Mouse (Mus musculus): ENCODE data around the gene Hmg20b. TPM values are rescaled to one million over a fixed set of nuclear protein-coding genes. Genes with fewer than 3 reads are reported as not detected.

The Hmg20b gene
- total RNA-seq, 2 experiments from 2014 or later: 27.6 to 35.0 TPM

GRCm38 (mm10) chr10:81304597-81305238 is 45.6 kb downstream of the Hmg20b start:
- peak in 1 of 2 experiments; percentile 51 for DNase-seq

GRCm38 (mm10) chr10:81303761-81304160 is 46.5 kb downstream of the Hmg20b start:
- DNase-seq: no peak

DNA sequence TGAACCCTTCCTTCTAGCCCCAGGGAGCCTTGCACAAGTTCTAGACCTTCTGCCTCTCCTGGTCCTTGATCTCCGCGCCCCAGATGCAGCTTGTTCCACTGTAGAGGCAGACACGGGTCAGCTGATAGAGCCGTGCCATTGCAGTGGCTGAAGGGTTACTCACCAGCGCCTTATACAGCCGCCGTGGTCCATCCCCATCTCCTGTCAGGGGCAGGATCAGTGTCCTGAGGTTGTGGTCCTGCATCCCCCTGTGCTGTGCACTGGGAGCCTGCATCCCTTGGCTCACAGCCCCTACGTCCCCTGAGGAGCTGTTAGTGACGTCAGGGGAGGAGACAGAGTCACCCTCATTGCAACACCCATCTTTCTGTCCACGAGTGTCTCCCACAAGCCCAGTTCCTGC is 47.0 kb downstream of the Hmg20b start:
- no peak for DNase-seq

DNA sequence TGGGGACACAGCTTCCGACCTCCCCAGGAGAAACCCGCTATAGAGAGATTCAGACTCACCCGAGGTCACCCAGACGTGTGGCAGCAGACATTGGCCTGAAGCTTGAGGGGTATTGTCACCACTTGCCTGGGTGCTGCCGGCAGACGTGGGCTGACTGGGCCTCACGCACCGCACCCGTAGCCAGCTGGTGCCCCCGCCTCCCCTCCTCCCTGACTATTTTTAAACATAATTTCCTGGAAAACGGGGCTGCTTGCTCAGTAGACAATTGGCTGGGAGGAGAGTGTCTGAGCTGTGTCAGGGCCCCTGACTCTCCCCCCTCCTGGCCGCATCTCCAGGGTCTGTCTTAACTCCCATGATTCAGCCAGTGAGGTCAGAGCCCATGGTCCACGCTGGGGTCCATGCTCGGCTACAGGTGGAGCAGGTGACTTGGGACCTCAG is 47.5 kb downstream of the Hmg20b start:
- no peak for DNase-seq

- DNase-seq: no peak
Measured at GRCm38 (mm10) chr10:81302288-81302687, 48.0 kb downstream of the Hmg20b start.

DNA sequence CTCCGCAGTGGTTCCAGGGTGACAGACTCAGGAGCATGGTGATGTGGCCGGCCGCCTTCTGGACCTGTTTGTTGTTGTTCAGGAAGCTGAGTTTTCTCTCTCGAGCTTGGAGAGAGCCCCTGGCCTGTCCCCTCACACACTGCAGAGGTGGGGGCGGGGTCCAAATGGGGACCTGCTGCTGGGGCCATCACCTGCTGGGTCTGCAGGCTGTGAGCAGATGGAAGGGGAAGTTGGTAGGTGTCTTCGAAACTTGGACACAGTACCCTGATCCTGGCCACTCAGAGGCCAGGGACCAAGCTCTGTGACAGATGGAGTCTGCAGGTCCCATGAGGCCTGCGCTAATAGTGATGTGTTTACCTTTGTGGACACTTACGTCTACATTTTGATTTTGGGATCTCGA is 49.0 kb downstream of the Hmg20b start:
- DNase-seq: no peak

- no peak for DNase-seq
Measured at GRCm38 (mm10) chr10:81300352-81300907, 49.9 kb downstream of the Hmg20b start.

DNA sequence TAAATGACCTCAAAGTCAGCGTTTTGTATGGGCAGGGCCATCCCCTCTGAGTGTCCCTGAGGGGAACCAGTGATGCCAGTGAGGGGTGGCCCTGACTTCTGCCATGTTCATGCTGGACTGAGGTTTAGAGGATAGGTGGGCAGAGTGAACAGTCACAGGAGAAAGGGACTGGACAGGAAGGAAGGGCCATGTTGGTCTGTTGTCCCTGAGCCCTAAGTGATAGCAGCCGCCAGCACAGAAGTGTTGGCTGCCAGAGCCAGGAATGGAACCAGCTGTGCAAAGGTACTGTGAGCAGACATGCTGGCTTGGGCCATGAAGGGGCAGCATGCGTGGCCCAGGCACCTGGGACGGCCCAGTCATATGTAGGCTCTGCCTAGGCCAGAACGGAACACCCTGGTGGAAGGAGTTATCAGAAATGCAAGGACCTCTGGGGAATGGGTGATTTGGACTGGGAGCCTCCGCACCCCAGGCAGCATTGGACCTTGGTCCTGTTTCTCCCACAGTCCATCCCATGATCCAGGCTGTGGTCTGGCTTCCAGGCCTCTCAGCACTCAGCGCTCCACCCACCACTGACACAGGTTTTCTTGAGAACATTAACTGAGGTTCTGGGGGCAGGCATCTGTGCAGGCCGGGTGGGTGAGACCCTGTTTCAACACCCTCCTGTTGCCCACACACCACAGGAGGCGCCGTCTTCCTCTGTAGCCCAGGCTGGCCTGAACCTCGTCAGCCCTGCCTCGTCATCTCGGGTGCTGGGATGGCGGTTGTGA is 50.5 kb downstream of the Hmg20b start:
- no peak for DNase-seq

- no peak for DNase-seq
Measured at GRCm38 (mm10) chr10:81298369-81299100, 51.7 kb downstream of the Hmg20b start.

DNA sequence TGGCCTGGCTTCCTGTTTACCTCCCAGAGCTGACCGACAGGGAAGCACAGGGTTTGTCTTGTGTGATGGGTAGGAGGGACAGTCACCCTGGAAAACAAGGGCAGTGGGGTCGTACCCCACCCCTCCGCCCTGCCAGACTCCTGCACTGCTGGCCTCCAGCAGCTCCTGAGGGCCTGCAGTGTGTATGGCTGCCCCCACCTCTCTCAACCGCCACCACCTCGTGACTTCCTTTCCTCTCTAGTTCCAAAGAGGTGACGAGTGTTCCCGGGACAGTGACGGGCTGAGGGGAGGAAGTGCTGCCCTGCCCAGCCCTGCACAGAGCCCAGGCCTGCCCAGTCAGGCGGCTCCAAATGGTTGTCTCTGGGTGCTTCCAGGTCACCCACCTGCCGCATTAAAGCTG is 52.4 kb downstream of the Hmg20b start:
- DNase-seq: no peak

GRCm38 (mm10) chr10:81297246-81297645 is 53.0 kb downstream of the Hmg20b start:
- no peak for DNase-seq

Small RNAs within 50 kb of the gene (microRNA-seq; reads per million reads assigned to microRNA genes)
- gene Mir6913: 0.63 to 2.4 reads per million in 2 experiments

Other genes starting within 250 kb of the Hmg20b start
- gene Map2k2, start 244.6 kb downstream of the Hmg20b start, total RNA-seq (2021): 100 to 1,000 TPM; 132 to 141 TPM
- 100 to 1,000 TPM; 109 to 116 TPM for gene Zbtb7a, start 215.3 kb downstream of the Hmg20b start, total RNA-seq (2021)
- 10 to 100 TPM; 26.2 to 29.8 TPM for gene Pias4, start 182.6 kb downstream of the Hmg20b start, total RNA-seq (2021)
- 100 to 1,000 TPM; 868 to 892 TPM for gene Eef2, start 173.8 kb downstream of the Hmg20b start, total RNA-seq (2021)
- 10 to 100 TPM; 65.6 to 77.8 TPM for gene Dapk3, start 167.5 kb downstream of the Hmg20b start, total RNA-seq (2021)
- gene 4930442H23Rik, start 166.6 kb downstream of the Hmg20b start, total RNA-seq (2021): not detected
- gene Nmrk2, start 148.4 kb downstream of the Hmg20b start, total RNA-seq (2021): under 1 TPM; 0.20 to 0.25 TPM
- 100 to 1,000 TPM; 150 TPM for gene Atcay, start 119.6 kb downstream of the Hmg20b start, total RNA-seq (2021)
- 10 to 100 TPM; 65.7 to 70.0 TPM for gene Zfr2, start 117.3 kb downstream of the Hmg20b start, total RNA-seq (2021)
- 100 to 1,000 TPM; 227 to 236 TPM for gene Matk, start 97.5 kb downstream of the Hmg20b start, total RNA-seq (2021)
- 10 to 100 TPM; 32.3 to 36.0 TPM for gene Mrpl54, start 83.5 kb downstream of the Hmg20b start, total RNA-seq (2021)
- gene Apba3, start 83.5 kb downstream of the Hmg20b start, total RNA-seq (2021): 10 to 100 TPM; 39.3 to 56.0 TPM
- gene Tjp3, start 58.9 kb downstream of the Hmg20b start, total RNA-seq (2021): 1 to 10 TPM in 1 of 2 experiments, under 1 TPM in 1; 0.65 to 1.7 TPM
- 100 to 1,000 TPM; 301 to 304 TPM for gene Pip5k1c, start 57.5 kb downstream of the Hmg20b start, total RNA-seq (2021)
- 10 to 100 TPM; 28.9 to 30.1 TPM for gene Cactin, start 29.4 kb downstream of the Hmg20b start, total RNA-seq (2021)
- 1 to 10 TPM in 1 of 2 experiments, under 1 TPM in 1; 0.91 to 1.1 TPM for gene Tbxa2r, start 21.7 kb downstream of the Hmg20b start, total RNA-seq (2021)
- gene Gipc3, start 7.2 kb downstream of the Hmg20b start, total RNA-seq (2021): 1 to 10 TPM; 1.7 to 1.9 TPM
- gene Mfsd12, start 7.0 kb upstream of the Hmg20b start, total RNA-seq (2021): 10 to 100 TPM; 43.5 to 48.4 TPM
- gene 4930404N11Rik, start 15.3 kb upstream of the Hmg20b start, total RNA-seq (2021): 1 to 10 TPM; 1.6 to 1.9 TPM
- gene Fzr1, start 28.0 kb upstream of the Hmg20b start, total RNA-seq (2021): 10 to 100 TPM; 61.5 to 68.9 TPM
- gene Dohh, start 33.9 kb upstream of the Hmg20b start, total RNA-seq (2021): 10 to 100 TPM; 72.5 to 76.9 TPM
- gene Gm48551, start 34.0 kb upstream of the Hmg20b start, total RNA-seq (2021): 1 to 10 TPM; 4.0 to 6.6 TPM
- gene Gm48552, start 38.5 kb upstream of the Hmg20b start, total RNA-seq (2021): 1 to 10 TPM; 4.5 to 7.1 TPM
- 1 to 10 TPM; 1.6 to 1.7 TPM for gene Smim24, start 42.6 kb upstream of the Hmg20b start, total RNA-seq (2021)
- 10 to 100 TPM; 55.3 to 55.8 TPM for gene Nfic, start 105.2 kb upstream of the Hmg20b start, total RNA-seq (2021)
- gene Celf5, start 132.2 kb upstream of the Hmg20b start, total RNA-seq (2021): 100 to 1,000 TPM; 273 to 281 TPM
- 10 to 100 TPM; 77.1 to 90.0 TPM for gene Ncln, start 145.9 kb upstream of the Hmg20b start, total RNA-seq (2021)
- gene S1pr4, start 149.7 kb upstream of the Hmg20b start, total RNA-seq (2021): under 1 TPM; 0.40 to 0.65 TPM
- 1 to 10 TPM; 3.0 to 3.4 TPM for gene Gna15, start 173.7 kb upstream of the Hmg20b start, total RNA-seq (2021)
- 100 to 1,000 TPM; 113 to 117 TPM for gene Gna11, start 194.7 kb upstream of the Hmg20b start, total RNA-seq (2021)
- 100 to 1,000 TPM; 667 to 720 TPM for gene Aes, start 209.0 kb upstream of the Hmg20b start, total RNA-seq (2021)
- gene Tle2, start 224.1 kb upstream of the Hmg20b start, total RNA-seq (2021): 10 to 100 TPM; 33.2 to 33.9 TPM